Mouse (Mus musculus) E14TG2a.4 (cell line): ENCODE measurements around the gene D630045J12Rik.

Experiments
- H3K27me3 ChIP-seq: 2 replicates; pipeline ENCODE4 v1.6.1; 2014; ENCODE audit warnings: low read length, control low read depth; ENCODE audit not compliant: insufficient read depth
- H3K36me3 ChIP-seq: 2 replicates; pipeline ENCODE4 v1.6.1; 2014; ENCODE audit warnings: low read length, control low read depth; ENCODE audit not compliant: insufficient read depth
- H3K4me1 ChIP-seq: replicated peaks from 2 replicates; pipeline ENCODE4 v1.6.1; 2014; ENCODE audit warnings: low read depth, low read length, control low read depth
- H3K4me3 ChIP-seq: replicated peaks from 2 replicates; pipeline ENCODE4 v1.5.1; 2014; ENCODE audit warnings: mild to moderate bottlenecking, low read length
- H3K9me3 ChIP-seq: 2 replicates; pipeline ENCODE4 v1.6.1; 2014; ENCODE audit warnings: low read length, control low read depth
- CTCF ChIP-seq: conservative IDR thresholded peaks from 2 replicates; pipeline ENCODE4 v1.5.1; 2014; ENCODE audit warnings: low read length
- NANOG ChIP-seq: IDR thresholded peaks from 2 replicates; pipeline ENCODE4 v1.6.1; 2014; ENCODE audit warnings: borderline replicate concordance, low read length, mixed read lengths
- POU5F1 ChIP-seq: IDR thresholded peaks from 2 replicates; pipeline ENCODE4 v1.6.1; 2014; ENCODE audit warnings: low read length, borderline replicate concordance

The D630045J12Rik gene

GRCm38 (mm10) chr6:38206941-38207531, 46.8 kb downstream of the D630045J12Rik start:
- TF ChIP-seq CTCF = no peak
- H3K4me3 ChIP-seq = no peak overlapping the region

GRCm38 (mm10) chr6:38205375-38205774, 48.4 kb downstream of the D630045J12Rik start:
- Histone ChIP-seq H3K4me1 (peaks cover 51% of the 10 kb centered on the region), H3K27me3 (no peaks in the 10 kb centered on the region), H3K9me3 (no peaks in the 10 kb centered on the region; the same call in 1 of the 2 replicates), H3K4me3 (0 out of 2 replicates have a peak overlapping the region, but pooled peaks have one; percentile 7), H3K36me3 (no peaks in the 10 kb centered on the region)
- no peak for TF ChIP-seq CTCF

More at GRCm38 (mm10) chr6:38206941-38207531, 46.8 kb downstream of the D630045J12Rik start:
- H3K4me1 ChIP-seq = peaks cover 53% of the 10 kb centered on the region
- H3K27me3 ChIP-seq = no peaks in the 10 kb centered on the region
- H3K9me3 ChIP-seq = peaks cover 6% of the 10 kb centered on the region
- H3K36me3 ChIP-seq = no peaks in the 10 kb centered on the region

- H3K36me3 ChIP-seq = no peaks in the 10 kb centered on the region
- no peaks in the 10 kb centered on the region; the same call in 1 of the 2 replicates for H3K9me3 ChIP-seq
- no peaks in the 10 kb centered on the region for H3K27me3 ChIP-seq
- TF ChIP-seq CTCF = no peak
- TF ChIP-seq NANOG = no peak
- TF ChIP-seq POU5F1 = no peak
- H3K4me3 ChIP-seq = no peak overlapping the region
- peaks cover 46% of the 10 kb centered on the region for H3K4me1 ChIP-seq
Observed at GRCm38 (mm10) chr6:38203820-38204219, 50.0 kb downstream of the D630045J12Rik start.

GRCm38 (mm10) chr6:38202816-38203215, 51.0 kb downstream of the D630045J12Rik start:
- H3K4me3 ChIP-seq = no peak overlapping the region
- H3K36me3 ChIP-seq = no peaks in the 10 kb centered on the region
- TF ChIP-seq CTCF = no peak
- no peak for TF ChIP-seq NANOG
- TF ChIP-seq POU5F1 = no peak
- peaks cover 40% of the 10 kb centered on the region for H3K4me1 ChIP-seq
- H3K9me3 ChIP-seq = no peaks in the 10 kb centered on the region
- no peaks in the 10 kb centered on the region for H3K27me3 ChIP-seq

GRCm38 (mm10) chr6:38201495-38201894, 52.3 kb downstream of the D630045J12Rik start:
- H3K27me3 ChIP-seq = no peaks in the 10 kb centered on the region
- no peaks in the 10 kb centered on the region for H3K9me3 ChIP-seq
- no peak overlapping the region for H3K4me3 ChIP-seq
- peaks cover 3% of the 10 kb centered on the region; the same call in 1 of the 2 replicates for H3K36me3 ChIP-seq
- no peak for TF ChIP-seq NANOG
- no peak for TF ChIP-seq POU5F1
- TF ChIP-seq CTCF = no peak
- H3K4me1 ChIP-seq = peaks cover 27% of the 10 kb centered on the region

- no peak for TF ChIP-seq CTCF
- no peak for TF ChIP-seq NANOG
- no peak for TF ChIP-seq POU5F1
- H3K27me3 ChIP-seq = no peaks in the 10 kb centered on the region
- no peak overlapping the region for H3K4me3 ChIP-seq
Observed at GRCm38 (mm10) chr6:38199599-38199998, 54.2 kb downstream of the D630045J12Rik start.

GRCm38 (mm10) chr6:38198727-38199126, 55.1 kb downstream of the D630045J12Rik start:
- Histone ChIP-seq H3K4me3 (no peak overlapping the region), H3K27me3 (no peaks in the 10 kb centered on the region), H3K9me3 (no peaks in the 10 kb centered on the region), H3K36me3 (peaks cover 26% of the 10 kb centered on the region), H3K4me1 (peaks cover 2% of the 10 kb centered on the region; the same call in 1 of the 2 replicates)
- TF ChIP-seq CTCF (no peak), NANOG (no peak), POU5F1 (no peak)

More at GRCm38 (mm10) chr6:38199599-38199998, 54.2 kb downstream of the D630045J12Rik start:
- Histone ChIP-seq H3K9me3 (no peaks in the 10 kb centered on the region), H3K4me1 (peaks cover 8% of the 10 kb centered on the region), H3K36me3 (peaks cover 21% of the 10 kb centered on the region)

- H3K4me3 ChIP-seq = no peak overlapping the region
- no peaks in the 10 kb centered on the region for H3K4me1 ChIP-seq
- H3K27me3 ChIP-seq = no peaks in the 10 kb centered on the region
- no peaks in the 10 kb centered on the region for H3K9me3 ChIP-seq
- peaks cover 26% of the 10 kb centered on the region for H3K36me3 ChIP-seq
- TF ChIP-seq CTCF (no peak), NANOG (no peak), POU5F1 (no peak)
Observed at GRCm38 (mm10) chr6:38196266-38197189, 57.3 kb downstream of the D630045J12Rik start.
